Mouse (Mus musculus) monocyte, adult 2 months (primary cell): ENCODE measurements around the gene Slc25a21.

Source experiments
- DNase-seq, 2 experiments: peaks; one replicate each; pipeline ENCODE4 v3.0.0; 2022; ENCODE audit warnings: low spot score in 2 of 2, low read depth in 1 of 2

Gene Slc25a21

DNA sequence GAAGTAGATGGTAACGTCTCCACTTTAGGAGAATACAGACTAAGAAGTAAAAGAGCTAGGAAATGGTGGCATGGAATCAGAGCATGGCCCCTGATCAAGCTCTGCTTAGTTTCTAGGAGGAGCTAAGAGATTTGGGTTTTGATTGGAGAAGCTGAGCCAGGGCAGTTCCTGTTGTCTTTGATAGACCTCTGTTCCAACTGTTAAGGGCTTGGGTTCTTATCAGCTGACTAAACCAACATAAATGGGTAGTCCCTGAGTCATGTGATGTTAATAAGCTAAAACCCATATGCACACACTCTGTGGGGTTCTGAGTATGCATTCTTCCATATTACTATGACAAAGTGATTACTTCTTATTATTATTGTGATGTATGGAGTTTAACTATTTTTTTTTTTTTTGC is 412.0 kb downstream of the Slc25a21 start:
- DNase-seq: no peak

GRCm38 (mm10) chr12:56781196-56781595 is 416.1 kb downstream of the Slc25a21 start:
- no peak for DNase-seq

- DNase-seq: no peak
Measured at GRCm38 (mm10) chr12:56779621-56780020, 417.7 kb downstream of the Slc25a21 start.

GRCm38 (mm10) chr12:56773941-56774340 is 423.3 kb downstream of the Slc25a21 start:
- DNase-seq: no peak

GRCm38 (mm10) chr12:56769421-56769820 is 427.9 kb downstream of the Slc25a21 start:
- DNase-seq: no peak

DNA sequence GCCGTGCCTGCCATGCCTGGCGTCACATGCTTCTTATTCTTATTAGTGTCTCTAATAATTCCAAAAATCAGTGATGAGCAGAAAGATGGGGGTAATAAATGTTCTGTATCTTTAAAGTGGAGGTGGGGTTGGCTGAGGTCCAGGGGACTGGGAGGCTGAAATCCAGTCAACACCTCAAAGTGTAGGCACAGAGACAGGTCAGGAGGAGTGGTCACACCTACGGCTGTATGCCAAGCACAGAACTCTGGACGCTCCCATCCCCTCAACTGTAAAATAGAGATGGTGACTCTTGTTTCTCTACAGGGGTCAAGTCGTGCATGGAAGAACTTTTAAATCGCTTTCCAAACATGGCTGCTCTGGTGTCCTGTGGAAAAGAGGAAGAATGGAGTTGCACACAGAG is 429.8 kb downstream of the Slc25a21 start:
- no peak for DNase-seq

GRCm38 (mm10) chr12:56737104-56737503 is 460.2 kb downstream of the Slc25a21 start:
- DNase-seq: no peak

- DNase-seq: no peak
Measured at GRCm38 (mm10) chr12:56727631-56728030, 469.6 kb downstream of the Slc25a21 start.

DNA sequence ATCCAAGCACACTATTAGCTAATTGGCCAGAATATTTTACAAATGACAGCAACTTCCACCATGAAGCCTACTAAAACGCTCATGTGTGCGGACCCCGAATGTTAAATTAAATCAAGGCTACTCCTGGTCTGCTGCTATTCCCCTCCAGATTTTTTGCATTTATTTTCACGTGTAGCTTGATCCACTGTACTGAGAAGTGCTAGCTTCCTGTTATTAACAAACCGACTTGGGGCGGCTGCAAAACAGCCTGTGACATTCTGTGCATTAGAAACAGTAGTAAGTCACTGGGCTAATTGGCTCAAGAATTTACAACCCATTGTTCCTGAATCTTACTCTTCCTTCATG is 478.6 kb downstream of the Slc25a21 start:
- no peak for DNase-seq

- DNase-seq: no peak
Measured at GRCm38 (mm10) chr12:56717971-56718706, 479.1 kb downstream of the Slc25a21 start.

DNA sequence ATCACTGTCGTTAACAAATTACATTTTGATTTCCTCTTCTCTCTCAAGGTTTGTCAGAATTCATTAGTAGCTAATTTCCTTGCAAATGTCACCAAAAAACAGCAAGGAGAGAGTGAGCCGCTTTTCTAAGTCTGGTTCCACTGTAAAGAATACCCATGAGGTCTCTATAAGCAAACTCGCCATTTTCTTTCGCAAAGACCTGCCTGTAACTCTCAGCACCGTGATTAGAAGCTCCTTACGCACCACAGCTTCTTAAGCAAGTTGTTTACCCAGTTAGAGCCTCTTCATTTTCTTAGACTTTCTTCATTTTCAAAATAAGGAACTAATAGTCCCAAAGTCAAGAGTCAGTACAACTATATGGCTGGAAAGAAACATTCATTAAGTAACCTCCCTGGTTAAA is 496.3 kb downstream of the Slc25a21 start:
- no peak for DNase-seq

DNA sequence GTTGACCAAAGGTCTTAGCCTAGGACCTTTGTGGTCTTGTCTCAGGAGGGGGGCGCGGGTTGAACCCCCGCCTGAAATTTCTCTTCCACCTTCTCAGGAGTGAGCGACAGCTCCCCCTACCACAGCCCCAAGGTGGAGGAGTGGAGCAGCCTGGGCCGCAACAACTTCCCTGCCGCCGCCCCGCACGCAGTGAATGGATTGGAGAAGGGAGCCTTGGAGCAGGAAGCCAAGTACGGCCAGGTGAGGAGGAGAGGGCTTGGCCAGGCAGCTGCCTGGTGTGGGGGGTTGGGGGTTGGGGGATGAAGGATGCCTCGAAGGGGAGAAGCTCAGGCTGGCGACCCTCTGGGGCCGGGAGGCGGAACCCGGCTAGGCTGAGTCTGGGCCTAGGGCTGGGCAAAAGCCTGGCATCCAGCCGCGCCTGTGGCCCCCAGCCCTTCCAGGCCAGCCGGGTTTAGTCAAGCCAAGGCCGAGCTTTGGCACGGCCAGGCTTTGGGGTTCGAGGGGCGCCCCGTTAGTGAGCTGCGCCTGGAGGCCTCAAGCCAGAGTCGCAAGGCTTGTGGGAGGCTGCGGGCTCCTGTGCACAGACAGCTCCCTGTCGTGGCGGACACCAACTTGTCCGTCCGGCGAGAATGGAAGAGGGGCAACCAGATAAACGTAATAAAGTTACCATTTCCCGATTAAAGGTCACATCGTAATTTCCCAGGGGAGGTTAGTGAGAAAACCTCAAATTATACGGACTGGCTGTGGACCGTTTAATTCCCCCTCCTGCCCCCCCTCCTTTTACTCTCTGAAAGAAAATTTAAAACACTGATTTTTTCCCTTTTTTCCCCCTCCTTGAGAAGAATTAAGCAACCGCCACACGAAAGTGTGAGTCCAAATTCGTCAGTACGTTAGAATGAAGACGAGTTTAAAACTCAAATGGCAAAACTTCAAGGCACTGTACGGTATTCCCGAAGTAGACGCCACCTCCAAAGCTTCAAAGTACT is 497.1 kb downstream of the Slc25a21 start:
- DNase-seq: no peak

DNA sequence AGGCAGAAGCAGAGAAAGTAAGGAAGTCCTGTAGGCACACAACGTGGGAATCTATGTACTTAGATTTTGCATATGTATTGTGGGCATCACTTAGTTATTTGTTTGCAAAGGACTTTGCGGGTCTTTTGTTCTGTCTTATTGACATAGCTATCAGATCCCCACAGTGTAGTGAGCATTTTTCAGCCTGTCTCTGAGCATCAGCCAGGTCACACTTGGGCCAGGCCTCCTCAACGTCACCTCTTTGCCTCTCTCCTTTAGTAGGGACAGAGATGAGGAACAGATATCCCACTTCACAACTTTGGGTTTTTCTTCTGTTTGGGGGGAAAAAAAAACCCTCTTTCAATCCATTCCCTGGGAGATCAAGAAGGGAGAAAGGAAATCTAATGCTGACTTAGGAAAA is 497.9 kb downstream of the Slc25a21 start:
- DNase-seq: no peak

DNA sequence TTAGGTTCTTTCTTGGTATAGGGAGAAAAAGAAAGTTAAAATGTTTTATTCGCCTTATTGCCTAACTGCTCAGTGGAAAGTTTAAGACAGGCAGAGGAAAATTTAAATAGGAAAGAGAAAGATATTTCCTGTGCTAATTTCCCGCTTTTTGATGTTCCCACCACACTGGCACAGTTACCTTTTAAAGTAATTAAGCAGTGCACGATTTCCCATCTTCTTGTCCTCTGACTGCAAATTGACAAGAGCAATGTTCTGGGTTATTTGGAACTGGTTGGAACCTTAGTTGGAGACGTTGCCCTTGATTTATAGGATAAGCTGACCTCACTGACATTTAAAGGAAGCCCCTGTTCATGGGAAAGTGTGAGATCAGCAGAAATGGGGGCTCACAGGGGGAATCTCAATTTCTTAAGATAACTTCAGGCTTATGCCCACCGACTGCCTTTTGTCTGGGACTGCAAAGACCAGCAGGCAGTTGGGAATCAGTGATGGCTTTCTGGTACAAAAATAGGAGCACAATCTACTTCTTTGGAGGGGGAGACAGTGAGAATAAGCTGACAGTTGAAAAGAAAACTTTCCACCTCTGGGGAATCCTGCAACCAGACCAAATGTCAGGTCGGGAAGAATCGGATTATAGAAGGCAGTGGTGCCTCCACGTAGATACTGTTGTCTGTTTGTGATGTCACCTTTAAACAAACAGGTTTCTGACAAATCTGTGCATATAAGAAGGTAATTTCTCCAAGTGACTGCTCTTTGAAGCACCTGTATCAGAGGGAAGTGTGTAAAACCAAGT is 498.9 kb downstream of the Slc25a21 start:
- no peak for DNase-seq

GRCm38 (mm10) chr12:56697785-56698184 is 499.5 kb downstream of the Slc25a21 start:
- DNase-seq: no peak

DNA sequence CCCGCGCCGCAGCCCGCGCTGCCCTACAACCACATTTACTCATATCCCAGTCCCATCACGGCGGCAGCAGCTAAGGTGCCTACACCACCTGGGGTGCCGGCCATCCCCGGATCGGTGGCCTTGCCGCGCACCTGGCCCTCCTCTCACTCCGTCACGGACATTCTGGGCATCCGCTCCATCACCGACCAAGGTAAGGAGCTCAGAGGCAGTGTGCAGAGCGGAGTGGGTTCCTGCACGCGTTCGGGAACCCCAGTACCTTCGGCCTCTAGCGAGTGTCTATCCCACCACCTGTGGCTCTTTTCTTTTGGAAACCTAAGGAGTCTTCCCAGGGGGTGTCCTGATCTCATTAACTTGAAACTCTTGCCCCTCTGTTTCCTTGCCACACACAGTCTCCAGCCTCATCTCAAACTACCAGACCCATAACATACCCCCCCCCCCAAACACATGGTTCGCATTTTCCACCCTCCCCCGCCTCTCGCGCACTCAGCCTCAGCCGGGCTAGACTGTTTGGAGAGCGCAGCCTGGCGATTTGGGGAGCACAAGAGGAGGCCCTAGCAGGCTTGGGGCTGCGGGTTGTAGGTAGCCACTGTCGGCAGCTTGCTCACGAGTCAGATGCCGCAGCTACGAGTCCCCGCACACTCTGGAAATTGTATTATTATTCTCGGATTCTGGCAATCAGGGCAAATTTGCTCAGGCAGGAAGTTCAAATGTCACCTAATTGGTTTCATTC is 500.1 kb downstream of the Slc25a21 start:
- no peak for DNase-seq

GRCm38 (mm10) chr12:56696174-56697010 is 500.9 kb downstream of the Slc25a21 start:
- no peak for DNase-seq

DNA sequence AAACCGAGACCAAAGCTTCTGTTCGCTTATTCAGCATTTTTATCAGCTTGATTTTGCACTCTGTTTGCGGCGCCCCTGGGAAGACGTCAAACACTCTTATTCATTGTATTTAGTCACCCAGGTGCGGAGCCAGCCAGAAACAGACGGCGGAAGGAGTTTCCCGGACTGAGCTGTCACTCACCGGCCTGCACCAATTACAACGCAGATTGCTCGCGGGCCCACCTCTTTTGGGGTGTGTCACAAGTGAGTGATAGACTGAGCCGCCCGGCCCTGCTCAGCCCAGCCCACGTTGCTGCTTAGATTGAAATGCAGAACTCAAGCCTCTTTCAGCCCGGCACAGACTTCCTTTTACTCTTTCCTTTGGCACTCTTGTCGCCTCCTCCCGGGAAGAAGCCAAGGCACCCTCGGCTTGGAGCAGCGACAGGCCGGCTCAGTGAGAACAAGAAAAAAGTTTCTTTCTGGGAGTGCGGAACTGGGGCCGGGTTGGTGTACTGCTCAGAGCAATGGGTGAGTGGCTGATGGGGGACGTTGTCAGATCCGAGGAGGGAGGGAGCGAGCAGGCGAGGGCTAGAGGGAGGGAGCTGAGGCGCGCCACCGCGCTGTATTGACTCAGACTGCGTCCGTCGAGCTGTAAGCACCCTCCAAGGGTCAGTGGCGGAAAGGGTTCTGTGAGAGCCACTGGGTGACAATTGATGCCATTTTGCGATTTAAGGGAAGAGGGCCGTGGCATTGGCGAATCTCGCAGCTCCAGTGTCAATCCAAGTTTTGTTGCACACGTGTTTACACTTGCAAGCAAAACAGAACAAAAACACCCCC is 501.7 kb downstream of the Slc25a21 start:
- DNase-seq: no peak

- DNase-seq: no peak
Measured at GRCm38 (mm10) chr12:56694936-56695335, 502.3 kb downstream of the Slc25a21 start.
